Mouse (Mus musculus) ovary, postnatal 14 days (tissue): Measurements from ENCODE around the gene Erbb4.

Experiments used
- DNase-seq: peaks from one replicate; pipeline ENCODE4 v3.0.0; 2022; ENCODE audit warnings: low spot score

Erbb4 gene

GRCm38 (mm10) chr1:68517820-68518219 is 590.0 kb downstream of the Erbb4 start:
- no peak for DNase-seq

GRCm38 (mm10) chr1:68503873-68504272 is 604.0 kb downstream of the Erbb4 start:
- DNase-seq: no peak

- DNase-seq: no peak
Observed at GRCm38 (mm10) chr1:68501561-68501960, 606.3 kb downstream of the Erbb4 start.

- DNase-seq: no peak
Observed at GRCm38 (mm10) chr1:68466390-68466960, 641.4 kb downstream of the Erbb4 start.

GRCm38 (mm10) chr1:68451274-68451673 is 656.6 kb downstream of the Erbb4 start:
- DNase-seq: no peak

- no peak for DNase-seq
Observed at GRCm38 (mm10) chr1:68424336-68424983, 683.4 kb downstream of the Erbb4 start.

GRCm38 (mm10) chr1:68401204-68401603 is 706.7 kb downstream of the Erbb4 start:
- no peak for DNase-seq

- DNase-seq: no peak
Observed at GRCm38 (mm10) chr1:68371531-68371930, 736.3 kb downstream of the Erbb4 start.

- DNase-seq: no peak
Observed at GRCm38 (mm10) chr1:68333714-68334113, 774.1 kb downstream of the Erbb4 start.

- DNase-seq: no peak
Observed at GRCm38 (mm10) chr1:68305813-68306212, 802.0 kb downstream of the Erbb4 start.

GRCm38 (mm10) chr1:68284443-68284842 is 823.4 kb downstream of the Erbb4 start:
- DNase-seq: no peak

- no peak for DNase-seq
Observed at GRCm38 (mm10) chr1:68275819-68276218, 832.0 kb downstream of the Erbb4 start.

GRCm38 (mm10) chr1:68178580-68178979 is 929.3 kb downstream of the Erbb4 start:
- no peak for DNase-seq

- DNase-seq: no peak
Observed at GRCm38 (mm10) chr1:68155253-68155652, 952.6 kb downstream of the Erbb4 start.

- no peak for DNase-seq
Observed at GRCm38 (mm10) chr1:68150572-68150971, 957.3 kb downstream of the Erbb4 start.

- no peak for DNase-seq
Observed at GRCm38 (mm10) chr1:68142562-68143350, 965.1 kb downstream of the Erbb4 start.

- no peak for DNase-seq
Observed at GRCm38 (mm10) chr1:68134943-68135342, 972.9 kb downstream of the Erbb4 start.

GRCm38 (mm10) chr1:68134450-68134849 is 973.4 kb downstream of the Erbb4 start:
- no peak for DNase-seq

GRCm38 (mm10) chr1:68123541-68123940 is 984.3 kb downstream of the Erbb4 start:
- no peak for DNase-seq

- DNase-seq: no peak
Observed at GRCm38 (mm10) chr1:68120364-68120763, 987.5 kb downstream of the Erbb4 start.

- DNase-seq: no peak
Observed at GRCm38 (mm10) chr1:68115721-68116120, 992.1 kb downstream of the Erbb4 start.

- DNase-seq: peak; percentile 8
Observed at GRCm38 (mm10) chr1:68106543-68106860, 1001.4 kb downstream of the Erbb4 start.

GRCm38 (mm10) chr1:68105834-68106542 is 1001.9 kb downstream of the Erbb4 start:
- DNase-seq: no peak
